Mouse (Mus musculus) hindbrain, embryonic 10.5 days (tissue): ENCODE data around the gene Kap. TPM values are rescaled to one million over a fixed set of nuclear protein-coding genes. Genes with fewer than 3 reads are reported as not detected.
"Not testable (repeated sequence)": the region's sequence is repeated elsewhere in the genome, so short reads cannot be mapped to it uniquely, and the experiment has no call there.

Source experiments
- DNase-seq: peaks from one replicate; pipeline ENCODE4 v3.0.0-alpha.2; 2017; ENCODE audit warnings: low spot score
- H3K27ac ChIP-seq: fragments of 300-500 bp; sonication (generic); 2 replicates; pipeline ENCODE4 v1.5.1; 2016; ENCODE audit warnings: mild to moderate bottlenecking, moderate library complexity
- H3K27me3 ChIP-seq: fragments of 300-500 bp; sonication (generic); 2 replicates; pipeline ENCODE4 v1.6.1; 2016; ENCODE audit warnings: mild to moderate bottlenecking; ENCODE audit not compliant: poor library complexity, insufficient read depth, severe bottlenecking
- H3K36me3 ChIP-seq: fragments of 300-500 bp; sonication (generic); 2 replicates; pipeline ENCODE4 v1.6.1; 2016; ENCODE audit warnings: mild to moderate bottlenecking, moderate library complexity
- H3K4me1 ChIP-seq: fragments of 300-500 bp; sonication (generic); replicated peaks from 2 replicates; pipeline ENCODE4 v1.6.1; 2016; ENCODE audit warnings: mild to moderate bottlenecking
- H3K4me3 ChIP-seq: fragments of 300-500 bp; sonication (generic); 2 replicates; pipeline ENCODE4 v1.5.1; 2016; ENCODE audit warnings: mild to moderate bottlenecking, moderate library complexity
- H3K9me3 ChIP-seq: fragments of 300-500 bp; sonication (generic); 2 replicates; pipeline ENCODE4 v1.6.1; 2016; ENCODE audit warnings: mild to moderate bottlenecking, moderate library complexity
- WGBS: fragments of 180-500 bp; shearing (Covaris S2); methylation state at CpG from one replicate; pipeline ENCODE4 v1.1.7; 2016; 5-methylcytosine and 5-hydroxymethylcytosine counted together
- polyA plus RNA-seq: library from polyadenylated mRNA; unstranded; fragments of >200 nt; fragmentation: Nextera tagmentation; extraction: Ambion mirVana; gene quantifications from 2 replicates; pipeline ENCODE4 v1.2.1, GENCODE M21; 2016

Kap gene
- not detected in 2 replicates for polyA plus RNA-seq

- no peaks in the 10 kb centered on the region for H3K4me1 ChIP-seq
- H3K27ac ChIP-seq = no peak within 1 kb of the TSS
- H3K27me3 ChIP-seq = no peaks in the 10 kb centered on the region
- no peaks in the 10 kb centered on the region for H3K9me3 ChIP-seq
- no peak for DNase-seq
- H3K36me3 ChIP-seq = no peaks in the 10 kb centered on the region
- WGBS = 97% methylated on average over 1 of the region's 1 CpGs
- no peak within 1 kb of the TSS for H3K4me3 ChIP-seq
Observed at GRCm38 (mm10) chr6:133853526-133853925, at the start of gene Kap. TSS of gene Kap (minus strand) at chr6:133853762.

GRCm38 (mm10) chr6:133885871-133886415, 32.4 kb upstream of the Kap start:
- H3K27me3 ChIP-seq = no peaks in the 10 kb centered on the region
- H3K9me3 ChIP-seq = no peaks in the 10 kb centered on the region
- H3K36me3 ChIP-seq = no peaks in the 10 kb centered on the region
- DNase-seq = no peak
- H3K27ac ChIP-seq = no peak overlapping the region
- H3K4me1 ChIP-seq = no peaks in the 10 kb centered on the region
- H3K4me3 ChIP-seq = no peak overlapping the region
- WGBS = 86% methylated on average over 5 of the region's 5 CpGs

- H3K4me3 ChIP-seq = no peak overlapping the region
- H3K27ac ChIP-seq = no peak overlapping the region
- no peaks in the 10 kb centered on the region for H3K27me3 ChIP-seq
- WGBS = 84% methylated on average over 5 of the region's 5 CpGs
- H3K4me1 ChIP-seq = no peaks in the 10 kb centered on the region
- no peaks in the 10 kb centered on the region for H3K36me3 ChIP-seq
- H3K9me3 ChIP-seq = no peaks in the 10 kb centered on the region
- DNase-seq = no peak
Observed at GRCm38 (mm10) chr6:133883446-133883985, 30.0 kb upstream of the Kap start.

GRCm38 (mm10) chr6:133875906-133876462, 22.4 kb upstream of the Kap start:
- Histone ChIP-seq H3K9me3 (no peaks in the 10 kb centered on the region), H3K36me3 (no peaks in the 10 kb centered on the region), H3K4me3 (no peak overlapping the region), H3K27ac (no peak overlapping the region), H3K4me1 (no peaks in the 10 kb centered on the region), H3K27me3 (no peaks in the 10 kb centered on the region)
- WGBS = 32% methylated on average over 12 of the region's 12 CpGs
- DNase-seq = peak; percentile 20

- Histone ChIP-seq H3K4me3 (no peak overlapping the region), H3K36me3 (no peaks in the 10 kb centered on the region), H3K27ac (no peak overlapping the region), H3K4me1 (no peaks in the 10 kb centered on the region), H3K9me3 (no peaks in the 10 kb centered on the region), H3K27me3 (no peaks in the 10 kb centered on the region)
- DNase-seq = no peak
- WGBS = 82% methylated on average over 2 of the region's 2 CpGs
Observed at GRCm38 (mm10) chr6:133872667-133873066, 19.1 kb upstream of the Kap start.

GRCm38 (mm10) chr6:133871131-133871530, 17.6 kb upstream of the Kap start:
- Histone ChIP-seq H3K9me3 (no peaks in the 10 kb centered on the region), H3K4me3 (no peak overlapping the region), H3K36me3 (no peaks in the 10 kb centered on the region), H3K27ac (no peak overlapping the region), H3K27me3 (no peaks in the 10 kb centered on the region), H3K4me1 (no peaks in the 10 kb centered on the region)
- no peak for DNase-seq
- 65% methylated on average over 1 of the region's 1 CpGs for WGBS

- Histone ChIP-seq H3K4me1 (no peaks in the 10 kb centered on the region), H3K27ac (no peak overlapping the region), H3K4me3 (no peak overlapping the region), H3K27me3 (no peaks in the 10 kb centered on the region), H3K36me3 (no peaks in the 10 kb centered on the region), H3K9me3 (no peaks in the 10 kb centered on the region)
- 86% methylated on average over 1 of the region's 1 CpGs for WGBS
- DNase-seq = no peak
Observed at GRCm38 (mm10) chr6:133868381-133868780, 14.8 kb upstream of the Kap start.

GRCm38 (mm10) chr6:133855871-133856270, 2.3 kb upstream of the Kap start:
- Histone ChIP-seq H3K4me1 (no peaks in the 10 kb centered on the region), H3K9me3 (no peaks in the 10 kb centered on the region), H3K27me3 (no peaks in the 10 kb centered on the region), H3K27ac (no peak overlapping the region), H3K36me3 (no peaks in the 10 kb centered on the region), H3K4me3 (no peak overlapping the region)
- no peak for DNase-seq
- 85% methylated on average over 2 of the region's 2 CpGs for WGBS

- no peak for DNase-seq
- Histone ChIP-seq H3K27ac (no peak overlapping the region), H3K4me3 (no peak overlapping the region), H3K27me3 (no peaks in the 10 kb centered on the region), H3K9me3 (no peaks in the 10 kb centered on the region), H3K4me1 (no peaks in the 10 kb centered on the region), H3K36me3 (no peaks in the 10 kb centered on the region)
- 74% methylated on average over 2 of the region's 2 CpGs for WGBS
Observed at GRCm38 (mm10) chr6:133849359-133849758, 4.2 kb downstream of the Kap start.

GRCm38 (mm10) chr6:133848861-133849260, 4.7 kb downstream of the Kap start:
- not testable (repeated sequence) for DNase-seq, H3K4me3 ChIP-seq, H3K27me3 ChIP-seq, H3K36me3 ChIP-seq, H3K9me3 ChIP-seq, H3K27ac ChIP-seq, H3K4me1 ChIP-seq
- WGBS = 89% methylated on average over 6 of the region's 6 CpGs

GRCm38 (mm10) chr6:133838296-133838995, 15.1 kb downstream of the Kap start:
- 87% methylated on average over 29 of the region's 29 CpGs for WGBS
- H3K9me3 ChIP-seq = not testable (repeated sequence)

GRCm38 (mm10) chr6:133812342-133812741, 41.2 kb downstream of the Kap start:
- WGBS = 41% methylated on average over 1 of the region's 1 CpGs
- H3K4me3 ChIP-seq = no peak overlapping the region
- H3K36me3 ChIP-seq = no peaks in the 10 kb centered on the region
- no peak overlapping the region for H3K27ac ChIP-seq
- H3K9me3 ChIP-seq = 0 out of 2 replicates have a peak, but pooled peaks cover 2% of the 10 kb centered on the region
- no peak for DNase-seq
- H3K27me3 ChIP-seq = no peaks in the 10 kb centered on the region
- no peaks in the 10 kb centered on the region for H3K4me1 ChIP-seq

More at GRCm38 (mm10) chr6:133838296-133838995, 15.1 kb downstream of the Kap start:
- not testable (repeated sequence) for DNase-seq, H3K4me3 ChIP-seq, H3K27ac ChIP-seq, H3K36me3 ChIP-seq, H3K4me1 ChIP-seq, H3K27me3 ChIP-seq
